Mouse (Mus musculus) brain, embryonic 14.5 days (tissue): Measurements from ENCODE around the gene Vac14.

Experiments
- CTCF ChIP-seq: fragments of 200-500 bp; IDR thresholded peaks from 2 replicates; pipeline ENCODE4 v1.5.1; 2012; ENCODE audit warnings: inconsistent platforms, mild to moderate bottlenecking, moderate library complexity, borderline replicate concordance; ENCODE audit not compliant: insufficient read depth, insufficient read length; ENCODE audit errors: extremely low read depth
- POLR2A ChIP-seq: fragments of 200-500 bp; IDR thresholded peaks from 2 replicates; pipeline ENCODE4 v1.6.1; 2012; ENCODE audit warnings: mild to moderate bottlenecking, inconsistent platforms, borderline replicate concordance; ENCODE audit not compliant: poor library complexity, insufficient read depth, insufficient read length, severe bottlenecking; ENCODE audit errors: extremely low read depth

GRCm38 (mm10) chr8:110631201-110631600 lies 12.8 kb downstream of the Vac14 start:
- TF ChIP-seq CTCF (no peak), POLR2A (no peak)
